ENCODE assay signal across 28 mouse cellular contexts in the genomic region with DNA sequence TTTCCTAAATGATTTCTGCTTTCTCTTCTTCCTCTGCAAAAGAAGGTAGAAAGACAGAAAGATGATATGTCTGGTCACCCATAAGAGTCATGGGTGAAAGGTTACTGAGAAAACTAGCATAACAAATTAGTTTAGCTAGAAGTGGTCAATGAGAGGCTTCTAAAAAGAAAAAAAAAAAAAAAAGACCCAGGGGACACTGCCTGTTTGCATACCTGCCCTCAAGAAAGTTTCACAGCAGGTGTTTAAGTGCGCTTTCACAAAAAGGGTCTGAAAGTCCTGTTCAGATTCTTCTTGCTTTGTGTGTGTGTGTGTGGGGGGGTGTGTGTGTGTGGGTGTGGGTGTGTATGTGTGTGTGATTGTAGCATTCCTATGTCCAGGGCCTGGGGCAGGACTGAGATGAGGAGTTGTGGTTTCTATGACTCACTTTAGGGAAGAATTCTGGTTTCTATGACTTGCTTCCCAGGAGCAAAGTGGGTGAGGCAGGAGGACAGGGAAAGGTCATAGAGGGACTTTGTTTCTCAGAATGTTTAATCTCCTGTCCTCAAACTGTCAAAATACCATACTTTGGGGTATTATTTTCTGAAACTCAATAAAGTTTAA. TPM values are rescaled to one million over a fixed set of nuclear protein-coding genes. Genes with fewer than 3 reads are reported as not detected.
DNase-seq lines count a peak whose midpoint lies in the region; ATAC-seq and TF ChIP-seq lines count a peak whose summit lies in the region.
"Had no signal": no experiment of that assay in that cellular context is flagged by ENCODE, and none has a peak within 500 bp of the region (broad histone marks: within the 10 kb centered on the region; RNA-seq: fewer than 3 reads in every experiment).

No protein-coding gene starts in this region.

- no peak overlapping the region for H3K4me3 ChIP-seq in spleen, adult 2 months (ENCODE audit: extremely low read depth, insufficient read depth, insufficient read length)
- no peak overlapping the region for H3K4me3 ChIP-seq in ES-Bruce4 (ENCODE audit: low read depth, low read length)
- H3K4me3 ChIP-seq: embryonic facial prominence, embryonic 13.5 days; erythroblast, embryonic 14.5 days; gastrocnemius, adult 2 months; hindbrain, embryonic 10.5 days; kidney, embryonic 15.5 days; left cerebral cortex, adult 2 months; limb, embryonic 12.5 days; liver, embryonic 15.5 days; neural tube, embryonic 13.5 days had no signal

- peak overlapping the region; percentile 37 for H3K27ac ChIP-seq in spleen, adult 2 months (ENCODE audit: insufficient read depth, low read length)
- no peak overlapping the region for H3K27ac ChIP-seq in ES-Bruce4 (ENCODE audit: insufficient read depth, low read length)
- H3K27ac ChIP-seq: embryonic facial prominence, embryonic 13.5 days; gastrocnemius, adult 2 months; hindbrain, embryonic 10.5 days; kidney, embryonic 15.5 days; left cerebral cortex, adult 2 months; limb, embryonic 12.5 days; liver, embryonic 15.5 days; neural tube, embryonic 13.5 days had no signal

- CTCF ChIA-PET in Patski (lab: Charles Lee): interaction anchor here (0.7 to 0.8 kb wide), 2 partner anchors 12 to 86 kb away, joined by 3 read pairs; no protein-coding TSS in a partner anchor

- peak; percentile 55; the same call in 1 of the 2 replicates for TF ChIP-seq EP300 in ES-Bruce4 (IDR thresholded peaks at IDR 0.05; ENCODE audit: insufficient read depth, low read depth, low read length)

- H3K27me3 ChIP-seq in spleen, adult 2 months (ENCODE audit: control insufficient read depth, insufficient read depth, low read length): no peaks in the 10 kb centered on the region
- no peaks in the 10 kb centered on the region for H3K27me3 ChIP-seq in ES-Bruce4 (ENCODE audit: control insufficient read depth, insufficient read depth, low read length, poor library complexity, severe bottlenecking)
- no peaks in the 10 kb centered on the region for H3K27me3 ChIP-seq in Patski
- H3K27me3 ChIP-seq in splenic B cell, adult 2 months (ENCODE audit: control insufficient read depth, insufficient read depth, low read length, poor library complexity, severe bottlenecking): no peaks in the 10 kb centered on the region
- H3K27me3 ChIP-seq: embryonic facial prominence, embryonic 13.5 days; kidney, embryonic 15.5 days; limb, embryonic 12.5 days; liver, embryonic 15.5 days; neural tube, embryonic 13.5 days had no signal

- H3K4me1 ChIP-seq in spleen, adult 2 months (ENCODE audit: control insufficient read depth, insufficient read depth, insufficient read length): peaks cover 2% of the 10 kb centered on the region; the same call in 1 of the 2 replicates
- no peaks in the 10 kb centered on the region for H3K4me1 ChIP-seq in ES-Bruce4 (ENCODE audit: control insufficient read depth, insufficient read depth, low read length)
- H3K4me1 ChIP-seq: embryonic facial prominence, embryonic 13.5 days; hindbrain, embryonic 10.5 days; kidney, embryonic 15.5 days; limb, embryonic 12.5 days; liver, embryonic 15.5 days; neural tube, embryonic 13.5 days had no signal

- no peak for TF ChIP-seq CTCF in spleen, adult 2 months (IDR thresholded peaks at IDR 0.05; ENCODE audit: extremely low read depth, insufficient read depth, insufficient read length, insufficient replicate concordance)
- TF ChIP-seq CTCF in ES-Bruce4 (IDR thresholded peaks at IDR 0.05; ENCODE audit: low read depth, low read length) (no peak), Patski (IDR thresholded peaks at IDR 0.05) (no peak)

- TF ChIP-seq POLR2A in spleen, adult 2 months (IDR thresholded peaks at IDR 0.05; ENCODE audit: low read depth, low read length): no peak
- no peak for TF ChIP-seq POLR2A in ES-Bruce4 (IDR thresholded peaks at IDR 0.05; ENCODE audit: insufficient read depth, low read length)

- H3K36me3 ChIP-seq in spleen, adult 2 months (ENCODE audit: control insufficient read depth, insufficient read depth, low read length): no peaks in the 10 kb centered on the region
- no peaks in the 10 kb centered on the region for H3K36me3 ChIP-seq in ES-Bruce4 (ENCODE audit: control insufficient read depth, insufficient read depth, low read length, poor library complexity, severe bottlenecking)
- no peaks in the 10 kb centered on the region for H3K36me3 ChIP-seq in splenic B cell, adult 2 months (ENCODE audit: control insufficient read depth, insufficient read depth, low read length, poor library complexity, severe bottlenecking)
- H3K36me3 ChIP-seq: embryonic facial prominence, embryonic 13.5 days; hindbrain, embryonic 10.5 days; kidney, embryonic 15.5 days; limb, embryonic 12.5 days; liver, embryonic 15.5 days; neural tube, embryonic 13.5 days had no signal

- no peaks in the 10 kb centered on the region for H3K9me3 ChIP-seq in ES-Bruce4 (replicated peaks; ENCODE audit: control insufficient read depth, insufficient read depth, low read length, poor library complexity, severe bottlenecking)
- H3K9me3 ChIP-seq: embryonic facial prominence, embryonic 13.5 days; hindbrain, embryonic 10.5 days; kidney, embryonic 15.5 days; limb, embryonic 12.5 days; liver, embryonic 15.5 days; neural tube, embryonic 13.5 days had no signal

- no peak overlapping the region for H3K9ac ChIP-seq in ES-Bruce4 (ENCODE audit: low read depth, poor library complexity, severe bottlenecking)
- H3K9ac ChIP-seq: embryonic facial prominence, embryonic 13.5 days; kidney, embryonic 15.5 days; limb, embryonic 12.5 days; liver, embryonic 15.5 days; lung, embryonic 14.5 days; neural tube, embryonic 13.5 days had no signal

- WGBS in spleen, adult 2 months: 34% methylated on average over 1 of the region's 1 CpGs

- in situ Hi-C loops in Patski (cut with MboI; ENCODE audit: low pct_unique_long_range_greater_than_20kb): no loop called here

- peak; percentile 99 for ATAC-seq in Patski
- ATAC-seq: forebrain, embryonic 16.5 days; hindbrain, embryonic 16.5 days; midbrain, embryonic 16.5 days had no signal

- no peak for DNase-seq in spleen, adult 2 months (ENCODE audit: low read depth in 1 of 2, low spot score in 2 of 2)
- DNase-seq in spleen, postnatal 10 days (ENCODE audit: low spot score in 2 of 2): no peak
- DNase-seq in Patski (ENCODE audit: low read depth, low spot score): peak; percentile 83
- peak; percentile 55 for DNase-seq in splenic B cell, adult 2 months (ENCODE audit: low read depth, low spot score)
- DNase-seq in adrenal gland, adult 8-10 months: no peak
- no peak for DNase-seq in layer of hippocampus, postnatal 25 days (ENCODE audit: extremely low spot score in 1 of 2, low spot score in 1 of 2)
- no peak for DNase-seq in urinary bladder, postnatal 25 days (ENCODE audit: low spot score)
- DNase-seq: adrenal gland, postnatal 36 days; cerebellum, adult 18-20 months; cerebellum, postnatal 10 days; gastrocnemius, adult 2 months; heart, postnatal 14 days; kidney, adult 18-20 months; kidney, postnatal 25 days; lung, embryonic 14.5 days; lung, postnatal 14 days had no signal

- POLR2A ChIA-PET in Patski (lab: Charles Lee): no interaction called here

RNA-seq across cellular contexts. Expression of gene Dph5, which starts 49.9 kb away (rescaled TPM):
- 9.6 and 10.2 TPM in 2 replicates for polyA plus RNA-seq in spleen, adult 2 months (2012; rRNA removed)
- polyA plus RNA-seq in ES-Bruce4 (2011; ENCODE audit: insufficient read depth, insufficient read length, low read depth, missing spikeins): 27.3 and 33.2 TPM in 2 replicates
- polyA plus RNA-seq in Patski (2021): 29.1 TPM
- total RNA-seq in adrenal gland, adult 8-10 months (2022): 10 to 100 TPM; 19.4 to 27.2 (median 21.3) TPM
- 10 to 100 TPM; 13.3 to 14.3 TPM for total RNA-seq in layer of hippocampus, postnatal 25 days (2021)

Comparison
In these comparisons a context has a peak if more than half of its experiments do, and no peak if none do; other contexts are left out.
1. DNase-seq: peak in Patski (single experiment) and splenic B cell, adult 2 months (single experiment); none in spleen, adult 2 months (0 of 2), spleen, postnatal 10 days (0 of 2), adrenal gland, adult 8-10 months (single experiment), layer of hippocampus, postnatal 25 days (0 of 2) and urinary bladder, postnatal 25 days (single experiment).